Mouse (Mus musculus): ENCODE results near the gene Ucp1.

Ucp1 gene

GRCm38 (mm10) chr8:83332864-83333263 is 42.7 kb downstream of the Ucp1 start:
- DNase-seq: no peak

- no peak for DNase-seq
These were observed 51.9 kb downstream of the Ucp1 start for GRCm38 (mm10) chr8:83342076-83342475.

- no peak for DNase-seq
These were observed 52.5 kb downstream of the Ucp1 start for GRCm38 (mm10) chr8:83342693-83343092.
